Mouse (Mus musculus): Measurements from ENCODE around the gene Iqgap3. TPM values are rescaled to one million over a fixed set of nuclear protein-coding genes. Genes with fewer than 3 reads are reported as not detected.

Gene Iqgap3
- polyA plus RNA-seq, 1 experiment from 2014 or later = 16.8 TPM

- H3K4me3 ChIP-seq (ENCODE audit: low read depth, low read length) = no peak overlapping the region
- no peaks in the 10 kb centered on the region for H3K36me3 ChIP-seq (ENCODE audit: control insufficient read depth, insufficient read depth, low read length)
- no peaks in the 10 kb centered on the region for H3K9me3 ChIP-seq (ENCODE audit: control insufficient read depth, low read length)
- H3K27me3 ChIP-seq (replicated peaks; ENCODE audit: control insufficient read depth, insufficient read depth, low read length) = no peaks in the 10 kb centered on the region
- no peak for ATAC-seq (replicated peaks; ENCODE audit: low FRiP score)
- 55% methylated on average over 3 of the region's 3 CpGs for WGBS
- no peak overlapping the region for H3K27ac ChIP-seq (ENCODE audit: low read depth, low read length)
- H3K4me1 ChIP-seq (replicated peaks; ENCODE audit: control insufficient read depth, insufficient read depth, low read length) = no peaks in the 10 kb centered on the region; the same call in 1 of the 2 replicates
- H3K4me2 ChIP-seq = no peak overlapping the region
- no peak for DNase-seq (ENCODE audit: low spot score)
- no peak overlapping the region for H3K9ac ChIP-seq (ENCODE audit: low read depth, low read length)
Observed at GRCm38 (mm10) chr3:88127636-88128035, 45.9 kb downstream of the Iqgap3 start.

GRCm38 (mm10) chr3:88128056-88128455 is 46.3 kb downstream of the Iqgap3 start:
- ATAC-seq (replicated peaks; ENCODE audit: low FRiP score) = no peak
- H3K27me3 ChIP-seq (replicated peaks; ENCODE audit: control insufficient read depth, insufficient read depth, low read length) = no peaks in the 10 kb centered on the region
- no peaks in the 10 kb centered on the region for H3K9me3 ChIP-seq (ENCODE audit: control insufficient read depth, low read length)
- no peak overlapping the region for H3K4me3 ChIP-seq (ENCODE audit: low read depth, low read length)
- H3K4me2 ChIP-seq = no peak overlapping the region
- H3K9ac ChIP-seq (ENCODE audit: low read depth, low read length) = no peak overlapping the region
- no peak overlapping the region for H3K27ac ChIP-seq (ENCODE audit: low read depth, low read length)
- 73% methylated on average over 5 of the region's 5 CpGs for WGBS
- no peaks in the 10 kb centered on the region; the same call in 1 of the 2 replicates for H3K4me1 ChIP-seq (replicated peaks; ENCODE audit: control insufficient read depth, insufficient read depth, low read length)
- DNase-seq (ENCODE audit: low spot score) = no peak
- no peaks in the 10 kb centered on the region for H3K36me3 ChIP-seq (ENCODE audit: control insufficient read depth, insufficient read depth, low read length)

- H3K9me3 ChIP-seq (ENCODE audit: control insufficient read depth, low read length) = no peaks in the 10 kb centered on the region
- WGBS = 55% methylated on average over 4 of the region's 4 CpGs
- ATAC-seq (replicated peaks; ENCODE audit: low FRiP score) (no peak), DNase-seq (ENCODE audit: low spot score) (no peak)
- no peaks in the 10 kb centered on the region for H3K36me3 ChIP-seq (ENCODE audit: control insufficient read depth, insufficient read depth, low read length)
- no peaks in the 10 kb centered on the region for H3K27me3 ChIP-seq (replicated peaks; ENCODE audit: control insufficient read depth, insufficient read depth, low read length)
- no peak overlapping the region for H3K4me2 ChIP-seq
- H3K4me1 ChIP-seq (replicated peaks; ENCODE audit: control insufficient read depth, insufficient read depth, low read length) = peaks cover 3% of the 10 kb centered on the region; the same call in 1 of the 2 replicates
- no peak overlapping the region for H3K4me3 ChIP-seq (ENCODE audit: low read depth, low read length)
- no peak overlapping the region for H3K9ac ChIP-seq (ENCODE audit: low read depth, low read length)
- no peak overlapping the region for H3K27ac ChIP-seq (ENCODE audit: low read depth, low read length)
Observed at GRCm38 (mm10) chr3:88129006-88129405, 47.2 kb downstream of the Iqgap3 start.

GRCm38 (mm10) chr3:88131071-88131470 is 49.3 kb downstream of the Iqgap3 start:
- Histone ChIP-seq H3K27me3 (replicated peaks; ENCODE audit: control insufficient read depth, insufficient read depth, low read length) (no peaks in the 10 kb centered on the region), H3K27ac (ENCODE audit: low read depth, low read length) (no peak overlapping the region), H3K4me2 (no peak overlapping the region), H3K4me3 (ENCODE audit: low read depth, low read length) (no peak overlapping the region), H3K9me3 (ENCODE audit: control insufficient read depth, low read length) (no peaks in the 10 kb centered on the region), H3K4me1 (replicated peaks; ENCODE audit: control insufficient read depth, insufficient read depth, low read length) (peaks cover 3% of the 10 kb centered on the region; the same call in 1 of the 2 replicates), H3K36me3 (ENCODE audit: control insufficient read depth, insufficient read depth, low read length) (no peaks in the 10 kb centered on the region), H3K9ac (ENCODE audit: low read depth, low read length) (no peak overlapping the region)
- WGBS = 86% methylated on average over 3 of the region's 3 CpGs
- DNase-seq (ENCODE audit: low spot score) (no peak), ATAC-seq (replicated peaks; ENCODE audit: low FRiP score) (no peak)

- no peak overlapping the region for H3K27ac ChIP-seq (ENCODE audit: low read depth, low read length)
- no peak for ATAC-seq (replicated peaks; ENCODE audit: low FRiP score)
Observed at GRCm38 (mm10) chr3:88132492-88132891, 50.7 kb downstream of the Iqgap3 start.

GRCm38 (mm10) chr3:88133187-88133771 is 51.5 kb downstream of the Iqgap3 start:
- Histone ChIP-seq H3K9me3 (ENCODE audit: control insufficient read depth, low read length) (no peaks in the 10 kb centered on the region), H3K4me2 (no peak overlapping the region), H3K4me1 (replicated peaks; ENCODE audit: control insufficient read depth, insufficient read depth, low read length) (peaks cover 7% of the 10 kb centered on the region), H3K4me3 (ENCODE audit: low read depth, low read length) (no peak overlapping the region), H3K27me3 (replicated peaks; ENCODE audit: control insufficient read depth, insufficient read depth, low read length) (no peaks in the 10 kb centered on the region), H3K9ac (ENCODE audit: low read depth, low read length) (no peak overlapping the region), H3K36me3 (ENCODE audit: control insufficient read depth, insufficient read depth, low read length) (no peaks in the 10 kb centered on the region), H3K27ac (ENCODE audit: low read depth, low read length) (no peak overlapping the region)
- DNase-seq (ENCODE audit: low spot score) (no peak), ATAC-seq (replicated peaks; ENCODE audit: low FRiP score) (no peak)
- WGBS = 65% methylated on average over 4 of the region's 4 CpGs

More at GRCm38 (mm10) chr3:88132492-88132891, 50.7 kb downstream of the Iqgap3 start:
- Histone ChIP-seq H3K4me2 (no peak overlapping the region), H3K4me3 (ENCODE audit: low read depth, low read length) (no peak overlapping the region), H3K9ac (ENCODE audit: low read depth, low read length) (no peak overlapping the region), H3K27me3 (replicated peaks; ENCODE audit: control insufficient read depth, insufficient read depth, low read length) (no peaks in the 10 kb centered on the region), H3K9me3 (ENCODE audit: control insufficient read depth, low read length) (no peaks in the 10 kb centered on the region), H3K4me1 (replicated peaks; ENCODE audit: control insufficient read depth, insufficient read depth, low read length) (peaks cover 7% of the 10 kb centered on the region), H3K36me3 (ENCODE audit: control insufficient read depth, insufficient read depth, low read length) (no peaks in the 10 kb centered on the region)
- no peak for DNase-seq (ENCODE audit: low spot score)
- WGBS = 66% methylated on average over 2 of the region's 2 CpGs

- no peak overlapping the region for H3K9ac ChIP-seq (ENCODE audit: low read depth, low read length)
- WGBS = 80% methylated on average over 9 of the region's 9 CpGs
- H3K9me3 ChIP-seq (ENCODE audit: control insufficient read depth, low read length) = no peaks in the 10 kb centered on the region
- no peaks in the 10 kb centered on the region for H3K36me3 ChIP-seq (ENCODE audit: control insufficient read depth, insufficient read depth, low read length)
- H3K4me3 ChIP-seq (ENCODE audit: low read depth, low read length) = no peak overlapping the region
- H3K27ac ChIP-seq (ENCODE audit: low read depth, low read length) = no peak overlapping the region
- H3K4me2 ChIP-seq = no peak overlapping the region
- H3K4me1 ChIP-seq (replicated peaks; ENCODE audit: control insufficient read depth, insufficient read depth, low read length) = peaks cover 28% of the 10 kb centered on the region
- DNase-seq (ENCODE audit: low spot score) (no peak), ATAC-seq (replicated peaks; ENCODE audit: low FRiP score) (no peak)
- H3K27me3 ChIP-seq (replicated peaks; ENCODE audit: control insufficient read depth, insufficient read depth, low read length) = no peaks in the 10 kb centered on the region
Observed at GRCm38 (mm10) chr3:88136346-88136745, 54.6 kb downstream of the Iqgap3 start.

- WGBS = 85% methylated on average over 4 of the region's 4 CpGs
- H3K4me2 ChIP-seq = no peak overlapping the region; the same call in 1 of the 2 replicates
- no peaks in the 10 kb centered on the region for H3K36me3 ChIP-seq (ENCODE audit: control insufficient read depth, insufficient read depth, low read length)
- no peaks in the 10 kb centered on the region for H3K9me3 ChIP-seq (ENCODE audit: control insufficient read depth, low read length)
- H3K27me3 ChIP-seq (replicated peaks; ENCODE audit: control insufficient read depth, insufficient read depth, low read length) = no peaks in the 10 kb centered on the region
- DNase-seq (ENCODE audit: low spot score) = no peak
- peaks cover 30% of the 10 kb centered on the region for H3K4me1 ChIP-seq (replicated peaks; ENCODE audit: control insufficient read depth, insufficient read depth, low read length)
- H3K4me3 ChIP-seq (ENCODE audit: low read depth, low read length) = no peak overlapping the region
- ATAC-seq (replicated peaks; ENCODE audit: low FRiP score) = no peak
- H3K27ac ChIP-seq (ENCODE audit: low read depth, low read length) = 0 out of 2 replicates have a peak overlapping the region, but pooled peaks have one; percentile 22
- no peak overlapping the region for H3K9ac ChIP-seq (ENCODE audit: low read depth, low read length)
Observed at GRCm38 (mm10) chr3:88136945-88137494, 55.2 kb downstream of the Iqgap3 start.

GRCm38 (mm10) chr3:88137821-88138220 is 56.0 kb downstream of the Iqgap3 start:
- DNase-seq (ENCODE audit: low spot score) = no peak
- Histone ChIP-seq H3K36me3 (ENCODE audit: control insufficient read depth, insufficient read depth, low read length) (no peaks in the 10 kb centered on the region), H3K9ac (ENCODE audit: low read depth, low read length) (peak overlapping the region; percentile 34; the same call in 1 of the 2 replicates), H3K9me3 (ENCODE audit: control insufficient read depth, low read length) (no peaks in the 10 kb centered on the region), H3K27ac (ENCODE audit: low read depth, low read length) (peak overlapping the region; percentile 74; the same call in 1 of the 2 replicates), H3K4me3 (ENCODE audit: low read depth, low read length) (peak overlapping the region; percentile 57), H3K4me1 (replicated peaks; ENCODE audit: control insufficient read depth, insufficient read depth, low read length) (peaks cover 30% of the 10 kb centered on the region), H3K4me2 (peak overlapping the region; percentile 96), H3K27me3 (replicated peaks; ENCODE audit: control insufficient read depth, insufficient read depth, low read length) (no peaks in the 10 kb centered on the region)
- WGBS = 13% methylated on average over 3 of the region's 3 CpGs
- ATAC-seq (replicated peaks; ENCODE audit: low FRiP score) = no peak
